Mouse (Mus musculus): ENCODE data around the gene Gm15319. TPM values are rescaled to one million over a fixed set of nuclear protein-coding genes. Genes with fewer than 3 reads are reported as not detected.
"Not testable (repeated sequence)": the region's sequence is repeated elsewhere in the genome, so short reads cannot be mapped to it uniquely, and the experiment has no call there.

Gene Gm15319
- polyA plus RNA-seq, 1 experiment: not detected

DNA sequence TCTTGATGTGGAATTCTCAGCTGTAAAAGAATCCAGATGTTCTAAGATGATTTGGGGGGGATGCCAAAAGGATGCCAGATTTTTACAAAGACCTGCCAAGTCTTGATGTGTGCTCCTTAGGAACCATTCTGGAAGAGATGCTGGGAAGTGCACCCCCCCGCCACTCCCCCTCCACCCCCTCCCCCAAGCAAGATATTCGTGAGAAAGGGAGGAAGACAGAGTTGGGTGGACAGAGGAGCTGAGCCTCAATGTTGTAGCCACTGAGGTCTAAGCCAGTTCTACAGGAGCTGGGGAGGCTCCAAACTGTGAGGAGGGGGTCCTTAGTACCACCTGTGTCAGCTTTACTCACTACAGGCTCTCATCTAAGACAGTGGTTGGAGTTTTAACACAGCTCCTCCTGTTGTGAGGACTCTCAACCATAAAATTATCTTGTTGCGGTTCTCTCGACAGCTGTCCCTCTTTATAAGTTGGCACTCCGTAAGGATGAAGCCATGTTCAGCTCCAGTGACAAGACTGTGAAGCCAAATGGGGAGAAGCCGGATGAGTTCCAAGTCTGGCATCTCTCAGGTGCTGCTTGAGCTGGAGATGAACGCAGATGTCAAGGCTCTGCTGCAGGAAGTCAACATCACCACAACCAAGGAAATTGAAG lies 17.7 kb upstream of the Gm15319 start:
- WGBS: 81% methylated on average over 7 of the region's 7 CpGs

DNA sequence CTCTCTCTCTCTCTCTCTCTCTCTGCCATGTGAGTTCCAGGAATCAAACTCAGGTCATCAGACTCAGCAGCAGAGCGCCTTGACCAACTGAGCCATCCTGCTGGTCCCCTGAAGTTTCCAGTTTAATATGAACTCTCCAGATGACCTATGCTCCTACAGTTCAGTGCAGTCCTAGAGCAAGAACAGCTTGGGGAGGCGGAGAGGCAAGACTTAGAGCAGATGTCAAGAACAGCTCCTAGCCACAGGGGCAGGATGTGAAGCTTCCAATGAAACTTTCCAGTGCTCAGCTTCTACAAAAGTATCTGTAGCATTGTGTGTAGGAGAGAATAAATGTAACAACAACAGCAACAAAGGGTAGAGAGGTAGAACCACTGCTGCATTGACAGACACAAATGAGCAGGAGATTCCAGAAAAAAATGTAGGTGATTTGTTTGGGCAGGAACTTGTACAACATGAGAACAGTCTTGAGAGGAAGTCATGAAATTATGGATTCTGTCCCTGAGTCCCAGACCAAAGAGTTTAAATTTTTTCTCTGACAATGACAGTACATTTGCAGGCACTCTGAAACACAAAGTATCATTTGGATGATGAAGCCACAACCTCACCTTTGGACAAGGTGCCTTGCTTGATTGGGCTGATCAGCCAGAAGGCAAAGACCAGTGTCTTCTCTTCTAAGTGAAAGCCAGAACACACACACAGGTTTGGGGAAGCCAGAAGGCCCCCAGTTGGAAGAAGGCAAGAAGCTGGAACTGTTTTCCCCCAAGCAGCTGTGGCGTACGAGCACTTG lies 16.8 kb upstream of the Gm15319 start:
- no CpG with 5 or more reads among the region's 4 CpGs for WGBS
- DNase-seq (ENCODE audit: low read depth in 1 of 2, low spot score in 2 of 2); H3K36me3 ChIP-seq (ENCODE audit: control insufficient read depth, insufficient read depth, low read length); H3K27ac ChIP-seq (ENCODE audit: insufficient read depth, low read length); H3K4me3 ChIP-seq (ENCODE audit: extremely low read depth, insufficient read depth, insufficient read length); H3K27me3 ChIP-seq (ENCODE audit: control insufficient read depth, insufficient read depth, low read length); H3K4me1 ChIP-seq (ENCODE audit: control insufficient read depth, insufficient read depth, insufficient read length): not testable (repeated sequence)

More for the DNA sequence above, 17.7 kb upstream of the Gm15319 start:
- H3K27me3 ChIP-seq (ENCODE audit: control insufficient read depth, insufficient read depth, low read length); H3K36me3 ChIP-seq (ENCODE audit: control insufficient read depth, insufficient read depth, low read length); H3K4me3 ChIP-seq (ENCODE audit: extremely low read depth, insufficient read depth, insufficient read length); H3K27ac ChIP-seq (ENCODE audit: insufficient read depth, low read length); H3K4me1 ChIP-seq (ENCODE audit: control insufficient read depth, insufficient read depth, insufficient read length): not testable (repeated sequence)
- DNase-seq (ENCODE audit: low read depth in 1 of 2, low spot score in 2 of 2): peak in 1 of 2 experiments; percentile 5

DNA sequence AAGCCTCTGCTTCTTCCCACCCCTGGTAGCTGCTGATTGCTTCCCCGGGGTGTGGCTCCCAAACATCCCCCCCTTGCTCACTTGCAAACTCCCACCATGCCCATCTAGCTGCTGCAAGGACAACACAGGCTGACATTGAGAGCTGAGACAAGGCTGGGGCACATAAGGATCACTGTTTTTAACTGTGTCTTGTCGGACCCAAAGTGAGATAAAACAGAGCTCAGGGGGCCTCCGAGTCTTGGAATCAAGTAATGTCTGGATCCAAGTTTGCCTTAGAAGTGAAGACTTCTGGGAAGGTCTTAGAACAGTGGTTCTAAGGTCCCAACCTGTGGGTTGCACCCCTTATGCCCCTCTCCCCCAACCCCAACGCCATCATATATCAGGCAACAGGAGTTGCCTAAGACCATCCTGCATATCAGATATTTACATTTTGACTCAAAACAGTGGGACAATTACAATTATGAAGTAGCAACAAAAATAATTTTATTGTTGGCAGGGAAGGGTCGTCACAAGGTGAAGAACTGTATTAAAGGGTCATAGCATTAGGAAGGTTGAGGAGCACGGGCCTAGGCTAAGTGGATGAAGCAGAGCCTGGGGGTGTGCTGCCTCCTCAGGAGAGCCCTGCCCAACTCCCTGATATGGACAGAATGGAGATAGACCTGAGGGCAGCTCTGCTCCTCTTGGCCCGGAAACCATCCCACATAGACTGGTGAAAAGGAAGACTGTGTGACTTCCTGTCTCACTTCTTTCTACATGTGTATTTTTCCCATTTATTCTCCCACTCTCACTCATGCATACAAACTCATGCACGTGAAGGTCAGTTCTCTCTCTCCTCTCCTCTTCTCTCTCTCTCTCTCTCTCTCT lies 16.0 kb upstream of the Gm15319 start:
- H3K27me3 ChIP-seq (ENCODE audit: control insufficient read depth, insufficient read depth, low read length); H3K27ac ChIP-seq (ENCODE audit: insufficient read depth, low read length); H3K4me1 ChIP-seq (ENCODE audit: control insufficient read depth, insufficient read depth, insufficient read length); H3K36me3 ChIP-seq (ENCODE audit: control insufficient read depth, insufficient read depth, low read length); H3K4me3 ChIP-seq (ENCODE audit: extremely low read depth, insufficient read depth, insufficient read length): not testable (repeated sequence)
- 84% methylated on average over 4 of the region's 8 CpGs for WGBS
- peak in 1 of 2 experiments; percentile 39 for DNase-seq (ENCODE audit: low read depth in 1 of 2, low spot score in 2 of 2)

DNA sequence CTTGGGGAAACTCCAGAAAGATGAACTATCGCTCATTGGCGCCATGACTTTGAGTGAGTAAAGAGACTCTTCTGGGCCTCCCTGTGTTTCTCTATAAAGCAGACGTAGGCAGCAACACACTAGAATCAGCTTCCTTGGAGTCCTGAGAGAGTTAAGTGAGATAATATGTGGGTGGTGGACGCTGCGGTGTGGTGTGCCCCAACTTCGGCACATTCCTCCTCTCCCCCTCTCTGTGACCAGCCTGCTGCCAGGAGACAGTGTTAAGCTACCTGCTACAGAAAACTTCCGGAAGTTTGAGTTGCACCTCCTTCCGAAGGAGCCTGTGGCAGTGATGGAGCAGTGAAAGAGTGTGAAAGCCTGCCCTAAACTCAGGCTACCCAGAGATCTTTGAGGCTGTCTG lies 15.3 kb upstream of the Gm15319 start:
- H3K27ac ChIP-seq (ENCODE audit: insufficient read depth, low read length); H3K27me3 ChIP-seq (ENCODE audit: control insufficient read depth, insufficient read depth, low read length); H3K4me1 ChIP-seq (ENCODE audit: control insufficient read depth, insufficient read depth, insufficient read length); H3K36me3 ChIP-seq (ENCODE audit: control insufficient read depth, insufficient read depth, low read length); H3K4me3 ChIP-seq (ENCODE audit: extremely low read depth, insufficient read depth, insufficient read length): not testable (repeated sequence)
- WGBS: 79% methylated on average over 6 of the region's 8 CpGs
- peak in 1 of 2 experiments; percentile 34 for DNase-seq (ENCODE audit: low read depth in 1 of 2, low spot score in 2 of 2)

DNA sequence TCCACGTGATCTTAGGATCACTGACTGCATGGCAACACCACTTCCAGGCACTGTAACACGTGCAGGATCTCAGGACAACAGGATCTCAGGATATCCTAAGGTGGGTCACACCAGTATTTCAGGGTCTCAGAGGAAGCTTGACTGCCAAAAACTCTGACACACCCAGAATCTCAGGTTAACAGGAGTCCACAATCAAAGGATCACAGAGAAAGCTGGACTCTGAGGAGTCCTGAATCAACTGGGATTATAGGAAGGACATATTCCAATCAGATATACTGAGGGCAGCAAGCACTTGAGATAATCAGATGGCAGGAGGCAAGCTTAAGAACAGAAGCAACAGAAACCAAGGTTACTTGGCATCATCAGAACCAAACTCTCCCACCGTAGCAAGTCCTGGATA lies 12.7 kb upstream of the Gm15319 start:
- WGBS: no CpG with 5 or more reads among the region's 3 CpGs
- not testable (repeated sequence) for H3K4me1 ChIP-seq (ENCODE audit: control insufficient read depth, insufficient read depth, insufficient read length); H3K4me3 ChIP-seq (ENCODE audit: extremely low read depth, insufficient read depth, insufficient read length); H3K27me3 ChIP-seq (ENCODE audit: control insufficient read depth, insufficient read depth, low read length); DNase-seq (ENCODE audit: low read depth in 1 of 2, low spot score in 2 of 2); H3K36me3 ChIP-seq (ENCODE audit: control insufficient read depth, insufficient read depth, low read length); H3K27ac ChIP-seq (ENCODE audit: insufficient read depth, low read length)

DNA sequence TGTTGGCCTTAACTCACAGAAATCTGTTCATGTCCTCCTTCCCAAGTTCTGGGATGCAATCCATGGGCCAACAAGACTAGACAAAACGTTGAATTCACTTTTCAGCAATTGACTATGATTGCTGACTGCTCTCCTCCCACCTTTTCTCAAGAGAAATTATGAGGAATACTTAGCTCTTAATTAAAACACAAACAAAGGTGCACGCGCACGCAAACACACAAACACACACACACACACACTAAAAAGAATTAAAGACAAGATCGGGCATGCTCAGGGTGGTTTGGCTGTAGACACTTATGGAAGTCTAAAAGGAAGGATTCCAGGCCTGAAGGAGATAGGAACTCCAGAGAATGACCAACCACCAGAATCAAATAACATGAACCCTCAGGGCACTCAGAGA lies 6.6 kb downstream of the Gm15319 start:
- WGBS: 80% methylated on average over 5 of the region's 5 CpGs
- H3K36me3 ChIP-seq (ENCODE audit: control insufficient read depth, insufficient read depth, low read length); H3K27ac ChIP-seq (ENCODE audit: insufficient read depth, low read length); H3K4me3 ChIP-seq (ENCODE audit: extremely low read depth, insufficient read depth, insufficient read length); H3K4me1 ChIP-seq (ENCODE audit: control insufficient read depth, insufficient read depth, insufficient read length); H3K27me3 ChIP-seq (ENCODE audit: control insufficient read depth, insufficient read depth, low read length): not testable (repeated sequence)
- DNase-seq (ENCODE audit: low read depth in 1 of 2, low spot score in 2 of 2): peak in 1 of 2 experiments; percentile 3

DNA sequence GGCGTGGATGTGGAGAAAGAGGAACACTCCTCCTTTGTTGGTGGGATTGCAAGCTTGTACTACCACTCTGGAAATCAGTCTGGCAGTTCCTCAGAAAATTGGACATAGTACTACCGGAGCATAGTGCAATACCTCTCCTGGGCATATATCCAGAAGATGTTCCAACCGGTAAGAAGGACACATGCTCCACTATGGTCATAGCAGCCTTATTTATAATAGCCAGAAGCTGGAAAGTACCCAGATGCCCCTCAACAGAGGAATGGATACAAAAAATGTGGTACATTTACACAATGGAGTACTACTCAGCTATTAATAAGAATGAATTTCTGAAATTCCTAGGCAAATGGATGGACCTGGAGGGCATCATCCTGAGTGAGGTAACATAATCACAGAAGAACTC lies 9.4 kb downstream of the Gm15319 start:
- H3K36me3 ChIP-seq (ENCODE audit: control insufficient read depth, insufficient read depth, low read length); H3K4me1 ChIP-seq (ENCODE audit: control insufficient read depth, insufficient read depth, insufficient read length); H3K27ac ChIP-seq (ENCODE audit: insufficient read depth, low read length); H3K27me3 ChIP-seq (ENCODE audit: control insufficient read depth, insufficient read depth, low read length); H3K4me3 ChIP-seq (ENCODE audit: extremely low read depth, insufficient read depth, insufficient read length); DNase-seq (ENCODE audit: low read depth in 1 of 2, low spot score in 2 of 2): not testable (repeated sequence)
- 93% methylated on average over 2 of the region's 3 CpGs for WGBS

DNA sequence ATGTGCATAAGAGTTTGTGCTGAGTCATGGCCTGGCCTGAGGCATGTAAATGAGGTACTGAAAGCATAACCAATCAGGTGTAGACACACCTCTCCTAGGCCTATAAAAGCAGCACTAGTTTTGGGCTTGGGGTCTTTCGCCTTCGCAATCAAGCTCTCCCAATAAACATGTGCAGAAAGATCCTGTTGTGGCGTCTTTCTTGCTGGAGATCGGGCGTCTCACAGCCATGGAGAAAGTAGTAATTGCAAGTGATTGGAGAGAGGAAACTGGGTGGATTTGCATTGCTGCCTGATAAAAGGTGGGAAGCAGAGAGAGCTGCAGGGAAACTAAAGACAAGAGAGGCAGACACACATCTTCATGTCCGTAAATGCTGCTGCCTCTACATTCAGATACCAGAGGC lies 60.3 kb downstream of the Gm15319 start:
- WGBS: 88% methylated on average over 5 of the region's 6 CpGs
- H3K4me1 ChIP-seq (ENCODE audit: control insufficient read depth, insufficient read depth, insufficient read length); H3K27ac ChIP-seq (ENCODE audit: insufficient read depth, low read length); H3K4me3 ChIP-seq (ENCODE audit: extremely low read depth, insufficient read depth, insufficient read length); H3K36me3 ChIP-seq (ENCODE audit: control insufficient read depth, insufficient read depth, low read length); H3K27me3 ChIP-seq (ENCODE audit: control insufficient read depth, insufficient read depth, low read length); DNase-seq (ENCODE audit: low read depth in 1 of 2, low spot score in 2 of 2): not testable (repeated sequence)

DNA sequence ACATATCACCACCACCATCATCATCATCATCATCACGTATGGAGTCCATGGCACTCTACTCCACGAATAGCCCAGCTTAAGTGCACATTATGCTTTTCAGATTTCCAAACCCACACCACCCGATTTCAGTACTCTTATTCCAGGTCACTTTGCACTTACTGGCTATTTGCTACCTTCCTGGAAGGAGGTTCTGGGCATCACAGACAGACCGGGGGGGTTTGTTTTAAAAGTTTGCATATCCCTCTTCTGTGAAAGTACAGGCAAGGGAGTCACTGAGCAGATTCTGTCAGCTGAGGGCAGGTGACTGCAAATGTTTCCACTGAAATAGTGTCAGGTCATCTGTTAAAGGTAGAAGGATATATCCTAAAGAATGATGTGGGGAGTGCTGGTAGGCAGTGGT lies 63.0 kb downstream of the Gm15319 start:
- WGBS: 78% methylated on average over 4 of the region's 4 CpGs
- H3K36me3 ChIP-seq (ENCODE audit: control insufficient read depth, insufficient read depth, low read length); H3K27me3 ChIP-seq (ENCODE audit: control insufficient read depth, insufficient read depth, low read length); H3K4me3 ChIP-seq (ENCODE audit: extremely low read depth, insufficient read depth, insufficient read length); H3K4me1 ChIP-seq (ENCODE audit: control insufficient read depth, insufficient read depth, insufficient read length); DNase-seq (ENCODE audit: low read depth in 1 of 2, low spot score in 2 of 2); H3K27ac ChIP-seq (ENCODE audit: insufficient read depth, low read length): not testable (repeated sequence)

DNA sequence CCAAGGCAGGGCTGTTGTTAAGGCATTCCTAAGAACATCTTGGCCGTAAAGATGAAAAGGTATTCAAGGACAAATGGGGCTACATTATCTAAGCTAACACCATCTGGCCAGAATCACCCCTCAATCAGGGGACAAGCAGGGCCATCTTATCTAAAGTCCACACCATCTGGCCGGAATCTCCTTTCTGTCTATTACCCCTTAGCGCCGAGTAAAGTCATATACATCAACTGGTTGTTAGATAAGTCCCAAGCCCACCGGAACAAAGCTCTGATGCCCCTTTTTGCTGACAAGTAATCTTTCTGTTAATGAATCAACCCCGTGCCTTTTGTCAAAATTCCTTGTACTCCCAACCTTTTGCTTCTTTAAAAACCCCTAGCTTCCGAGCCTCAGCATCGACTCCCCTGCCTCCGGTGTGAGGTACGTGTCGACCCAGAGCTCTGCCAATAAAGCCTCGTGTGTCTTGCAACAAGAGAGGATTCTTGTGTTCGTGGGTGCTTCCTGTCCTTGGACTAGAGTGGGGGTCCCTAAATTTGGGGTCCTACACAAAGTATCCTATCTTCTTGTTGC lies 65.0 kb downstream of the Gm15319 start:
- not testable (repeated sequence) for H3K27me3 ChIP-seq (ENCODE audit: control insufficient read depth, insufficient read depth, low read length); H3K27ac ChIP-seq (ENCODE audit: insufficient read depth, low read length); H3K4me3 ChIP-seq (ENCODE audit: extremely low read depth, insufficient read depth, insufficient read length); H3K36me3 ChIP-seq (ENCODE audit: control insufficient read depth, insufficient read depth, low read length); H3K4me1 ChIP-seq (ENCODE audit: control insufficient read depth, insufficient read depth, insufficient read length)
- DNase-seq (ENCODE audit: low read depth in 1 of 2, low spot score in 2 of 2): peak in 1 of 2 experiments; percentile 30
- 83% methylated on average over 12 of the region's 13 CpGs for WGBS

All from spleen, adult 2 months (tissue).